Mouse (Mus musculus): ENCODE measurements at regions not wholly inside any gene's neighbourhood (a gene's known extent, or its start where the extent isn't known, plus 50 kb on each side); places are given as distances from the start of the nearest gene placed in this dataset.

- Histone ChIP-seq H3K36me3 (ENCODE audit: control insufficient read depth, insufficient read depth, low read length) (no peaks in the 10 kb centered on the region), H3K9ac (ENCODE audit: low read length) (no peak overlapping the region), H3K4me1 (ENCODE audit: control insufficient read depth, insufficient read depth, low read length) (no peaks in the 10 kb centered on the region), H3K27me3 (ENCODE audit: control insufficient read depth, insufficient read depth, low read length) (no peaks in the 10 kb centered on the region), H3K27ac (replicated peaks; ENCODE audit: low read depth, low read length) (no peak overlapping the region), H3K4me3 (ENCODE audit: low read depth, low read length) (no peak overlapping the region), H3K4me2 (ENCODE audit: low read depth, severe bottlenecking) (no peak overlapping the region), H3K9me3 (ENCODE audit: control insufficient read depth, low read length) (no peaks in the 10 kb centered on the region)
- WGBS, result 86% methylated on average over 5 of the region's 5 CpGs
- DNase-seq (ENCODE audit: low spot score), result no peak
- no peak for ATAC-seq (ENCODE audit: insufficient number of reproducible peaks, low FRiP score, low TSS enrichment, low read depth)
Observed at GRCm38 (mm10) chr9:113511302-113511701, 196.8 kb downstream of the Pdcd6ip start.

DNA sequence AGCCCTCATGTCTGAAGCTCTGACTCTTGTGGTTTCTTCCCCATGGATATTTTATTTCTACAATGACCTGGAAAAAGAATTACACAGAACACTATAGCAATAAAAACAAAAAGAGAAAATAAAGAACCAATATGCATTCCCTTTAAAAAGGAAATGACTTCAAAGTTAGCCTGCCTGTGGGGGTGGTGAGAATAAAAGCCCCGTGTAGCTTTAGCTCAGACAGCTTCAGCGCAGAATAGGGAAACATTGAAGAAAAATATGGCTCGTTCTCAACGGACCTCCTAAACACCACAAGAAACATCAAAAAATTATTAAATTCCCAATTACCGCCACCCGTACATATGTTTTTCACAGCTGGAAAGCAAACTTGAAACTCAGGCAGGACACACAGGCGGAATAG, 198.7 kb downstream of the Pdcd6ip start:
- Histone ChIP-seq H3K4me1 (ENCODE audit: control insufficient read depth, insufficient read depth, low read length) (no peaks in the 10 kb centered on the region), H3K4me3 (ENCODE audit: low read depth, low read length) (no peak overlapping the region), H3K4me2 (ENCODE audit: low read depth, severe bottlenecking) (no peak overlapping the region), H3K9ac (ENCODE audit: low read length) (no peak overlapping the region), H3K36me3 (ENCODE audit: control insufficient read depth, insufficient read depth, low read length) (no peaks in the 10 kb centered on the region), H3K9me3 (ENCODE audit: control insufficient read depth, low read length) (no peaks in the 10 kb centered on the region), H3K27me3 (ENCODE audit: control insufficient read depth, insufficient read depth, low read length) (no peaks in the 10 kb centered on the region), H3K27ac (replicated peaks; ENCODE audit: low read depth, low read length) (no peak overlapping the region)
- no peak for DNase-seq (ENCODE audit: low spot score)
- WGBS, result 92% methylated on average over 7 of the region's 7 CpGs
- no peak for ATAC-seq (ENCODE audit: insufficient number of reproducible peaks, low FRiP score, low TSS enrichment, low read depth)

DNA sequence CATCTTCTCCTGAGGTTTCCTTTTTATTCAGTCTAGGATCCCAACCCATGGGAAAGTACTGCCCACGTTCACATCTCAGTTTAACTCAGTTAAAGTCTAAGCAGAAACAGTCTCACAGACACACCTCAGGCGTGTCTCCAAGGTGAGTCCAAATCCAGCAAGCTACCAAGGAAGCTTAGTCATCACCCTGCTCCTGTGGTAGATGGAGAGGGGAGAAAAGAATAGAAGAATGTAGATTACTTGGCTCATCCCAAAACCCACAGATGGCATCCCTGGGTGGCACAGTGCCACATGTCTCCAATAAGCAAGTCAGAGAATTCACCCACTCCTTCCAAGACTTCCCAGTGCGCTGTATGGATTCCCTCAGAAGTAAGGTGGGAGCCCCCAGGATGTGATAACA, 199.2 kb downstream of the Pdcd6ip start:
- Histone ChIP-seq H3K9ac (ENCODE audit: low read length) (no peak overlapping the region), H3K9me3 (ENCODE audit: control insufficient read depth, low read length) (no peaks in the 10 kb centered on the region), H3K27ac (replicated peaks; ENCODE audit: low read depth, low read length) (no peak overlapping the region), H3K4me2 (ENCODE audit: low read depth, severe bottlenecking) (no peak overlapping the region), H3K4me1 (ENCODE audit: control insufficient read depth, insufficient read depth, low read length) (no peaks in the 10 kb centered on the region), H3K4me3 (ENCODE audit: low read depth, low read length) (no peak overlapping the region), H3K36me3 (ENCODE audit: control insufficient read depth, insufficient read depth, low read length) (no peaks in the 10 kb centered on the region), H3K27me3 (ENCODE audit: control insufficient read depth, insufficient read depth, low read length) (no peaks in the 10 kb centered on the region)
- ATAC-seq (ENCODE audit: insufficient number of reproducible peaks, low FRiP score, low TSS enrichment, low read depth) (no peak), DNase-seq (ENCODE audit: low spot score) (no peak)
- 87% methylated on average over 3 of the region's 3 CpGs for WGBS

GRCm38 (mm10) chr9:113507561-113508460, 200.2 kb downstream of the Pdcd6ip start:
- Histone ChIP-seq H3K4me3 (ENCODE audit: low read depth, low read length) (no peak overlapping the region), H3K36me3 (ENCODE audit: control insufficient read depth, insufficient read depth, low read length) (no peaks in the 10 kb centered on the region), H3K4me1 (ENCODE audit: control insufficient read depth, insufficient read depth, low read length) (no peaks in the 10 kb centered on the region), H3K9me3 (ENCODE audit: control insufficient read depth, low read length) (no peaks in the 10 kb centered on the region), H3K27me3 (ENCODE audit: control insufficient read depth, insufficient read depth, low read length) (no peaks in the 10 kb centered on the region), H3K4me2 (ENCODE audit: low read depth, severe bottlenecking) (no peak overlapping the region), H3K27ac (replicated peaks; ENCODE audit: low read depth, low read length) (no peak overlapping the region), H3K9ac (ENCODE audit: low read length) (no peak overlapping the region)
- ATAC-seq (ENCODE audit: insufficient number of reproducible peaks, low FRiP score, low TSS enrichment, low read depth) (no peak), DNase-seq (ENCODE audit: low spot score) (no peak)
- 86% methylated on average over 20 of the region's 20 CpGs for WGBS

GRCm38 (mm10) chr9:113499246-113499645, 208.8 kb downstream of the Pdcd6ip start:
- no peak for ATAC-seq (ENCODE audit: insufficient number of reproducible peaks, low FRiP score, low TSS enrichment, low read depth)
- 78% methylated on average over 5 of the region's 5 CpGs for WGBS

DNA sequence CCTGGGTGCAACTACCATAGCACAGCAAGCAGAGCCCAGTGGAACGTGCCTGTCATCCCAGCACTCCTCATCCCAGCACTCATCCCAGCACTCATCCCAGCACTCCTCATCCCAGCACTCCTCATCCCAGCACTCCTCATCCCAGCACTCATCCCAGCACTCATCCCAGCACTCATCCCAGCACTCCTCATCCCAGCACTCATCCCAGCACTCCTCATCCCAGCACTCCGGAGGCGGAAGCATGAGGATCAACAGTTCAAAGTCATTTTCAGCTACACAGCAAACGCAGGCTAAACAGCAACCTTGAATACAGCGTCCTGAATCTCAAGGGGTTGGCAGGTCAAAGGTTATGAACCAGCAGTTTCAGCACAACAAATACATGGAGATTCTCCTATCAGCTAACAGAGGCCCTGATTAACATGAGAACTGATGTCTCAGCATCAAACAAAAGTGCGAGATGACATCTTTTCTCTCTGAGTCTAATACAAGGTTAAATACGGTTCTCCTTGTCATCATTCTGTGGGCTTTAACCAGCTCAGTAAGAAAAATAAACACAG, 211.8 kb downstream of the Pdcd6ip start:
- Histone ChIP-seq H3K9me3 (ENCODE audit: control insufficient read depth, low read length) (no peaks in the 10 kb centered on the region), H3K27me3 (ENCODE audit: control insufficient read depth, insufficient read depth, low read length) (no peaks in the 10 kb centered on the region), H3K9ac (ENCODE audit: low read length) (no peak overlapping the region), H3K36me3 (ENCODE audit: control insufficient read depth, insufficient read depth, low read length) (no peaks in the 10 kb centered on the region), H3K4me3 (ENCODE audit: low read depth, low read length) (no peak overlapping the region), H3K27ac (replicated peaks; ENCODE audit: low read depth, low read length) (no peak overlapping the region), H3K4me2 (ENCODE audit: low read depth, severe bottlenecking) (no peak overlapping the region), H3K4me1 (ENCODE audit: control insufficient read depth, insufficient read depth, low read length) (no peaks in the 10 kb centered on the region)
- WGBS, result 69% methylated on average over 7 of the region's 7 CpGs
- DNase-seq (ENCODE audit: low spot score) (no peak), ATAC-seq (ENCODE audit: insufficient number of reproducible peaks, low FRiP score, low TSS enrichment, low read depth) (no peak)

More at GRCm38 (mm10) chr9:113499246-113499645, 208.8 kb downstream of the Pdcd6ip start:
- H3K4me1 ChIP-seq (ENCODE audit: control insufficient read depth, insufficient read depth, low read length), result no peaks in the 10 kb centered on the region
- H3K36me3 ChIP-seq (ENCODE audit: control insufficient read depth, insufficient read depth, low read length), result no peaks in the 10 kb centered on the region
- no peaks in the 10 kb centered on the region for H3K9me3 ChIP-seq (ENCODE audit: control insufficient read depth, low read length)
- no peaks in the 10 kb centered on the region for H3K27me3 ChIP-seq (ENCODE audit: control insufficient read depth, insufficient read depth, low read length)
- H3K27ac ChIP-seq (replicated peaks; ENCODE audit: low read depth, low read length), result no peak overlapping the region
- no peak for DNase-seq (ENCODE audit: low spot score)
- H3K9ac ChIP-seq (ENCODE audit: low read length), result no peak overlapping the region
- no peak overlapping the region for H3K4me3 ChIP-seq (ENCODE audit: low read depth, low read length)
- H3K4me2 ChIP-seq (ENCODE audit: low read depth, severe bottlenecking), result no peak overlapping the region

DNA sequence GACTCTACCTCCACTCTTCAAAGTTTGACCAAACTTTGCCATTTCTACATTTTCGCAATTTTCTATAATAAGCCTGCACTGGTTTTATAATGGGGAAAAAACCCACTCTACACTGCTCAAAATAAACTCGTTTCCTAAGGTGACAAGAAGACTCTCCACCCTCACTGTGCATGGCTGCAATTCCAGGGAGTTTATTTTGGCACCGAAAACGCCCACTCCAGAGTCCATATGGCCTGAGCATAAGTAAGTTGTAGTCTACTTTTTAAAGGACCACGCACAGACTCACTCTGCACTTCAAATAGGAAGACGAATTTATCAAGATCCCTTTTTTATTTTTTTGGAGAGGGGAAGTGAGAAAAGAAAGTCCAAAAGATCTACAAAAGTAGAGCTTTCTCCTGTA, 219.4 kb downstream of the Pdcd6ip start:
- H3K27ac ChIP-seq (replicated peaks; ENCODE audit: low read depth, low read length), result no peak overlapping the region
- WGBS, result 84% methylated on average over 6 of the region's 6 CpGs
- no peaks in the 10 kb centered on the region for H3K27me3 ChIP-seq (ENCODE audit: control insufficient read depth, insufficient read depth, low read length)
- no peak for ATAC-seq (ENCODE audit: insufficient number of reproducible peaks, low FRiP score, low TSS enrichment, low read depth)
- no peak overlapping the region for H3K4me3 ChIP-seq (ENCODE audit: low read depth, low read length)
- no peak for DNase-seq (ENCODE audit: low spot score)
- H3K9ac ChIP-seq (ENCODE audit: low read length), result no peak overlapping the region
- no peak overlapping the region for H3K4me2 ChIP-seq (ENCODE audit: low read depth, severe bottlenecking)
- H3K4me1 ChIP-seq (ENCODE audit: control insufficient read depth, insufficient read depth, low read length), result no peaks in the 10 kb centered on the region
- no peaks in the 10 kb centered on the region for H3K9me3 ChIP-seq (ENCODE audit: control insufficient read depth, low read length)
- no peaks in the 10 kb centered on the region for H3K36me3 ChIP-seq (ENCODE audit: control insufficient read depth, insufficient read depth, low read length)

DNA sequence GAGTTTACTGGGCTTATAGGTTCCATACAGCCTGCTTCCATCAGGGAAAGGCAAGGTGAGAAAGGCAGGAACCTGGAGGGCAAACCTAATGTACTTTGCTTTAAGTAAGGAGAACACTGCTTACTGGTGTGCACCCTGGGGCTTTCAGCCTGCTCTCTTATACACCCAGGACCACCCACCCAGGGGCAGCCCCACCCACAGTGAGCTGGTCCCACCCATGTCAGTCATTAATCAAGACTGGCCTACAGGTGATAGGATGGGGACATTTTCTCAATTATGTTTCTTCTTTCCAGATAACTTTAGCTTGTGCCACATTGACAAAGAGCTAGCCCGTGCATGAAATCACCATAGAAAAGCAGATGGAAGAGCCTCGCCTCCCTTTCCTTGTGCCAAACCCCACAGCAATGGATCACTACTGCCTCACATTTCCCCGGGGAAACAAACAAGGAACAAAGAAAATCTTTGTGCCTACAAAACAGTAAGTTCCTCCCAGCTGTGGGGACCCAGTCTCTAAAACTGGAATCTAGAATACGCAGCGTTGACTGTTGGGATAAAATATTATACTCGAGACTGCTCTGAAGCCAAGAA, 221.5 kb downstream of the Pdcd6ip start:
- no peak overlapping the region for H3K27ac ChIP-seq (replicated peaks; ENCODE audit: low read depth, low read length)
- no peak for DNase-seq (ENCODE audit: low spot score)
- H3K4me3 ChIP-seq (ENCODE audit: low read depth, low read length), result no peak overlapping the region
- H3K9ac ChIP-seq (ENCODE audit: low read length), result no peak overlapping the region
- ATAC-seq (ENCODE audit: insufficient number of reproducible peaks, low FRiP score, low TSS enrichment, low read depth), result no peak
- no peaks in the 10 kb centered on the region for H3K9me3 ChIP-seq (ENCODE audit: control insufficient read depth, low read length)
- H3K36me3 ChIP-seq (ENCODE audit: control insufficient read depth, insufficient read depth, low read length), result no peaks in the 10 kb centered on the region
- no peaks in the 10 kb centered on the region for H3K27me3 ChIP-seq (ENCODE audit: control insufficient read depth, insufficient read depth, low read length)
- H3K4me1 ChIP-seq (ENCODE audit: control insufficient read depth, insufficient read depth, low read length), result no peaks in the 10 kb centered on the region
- WGBS, result 91% methylated on average over 6 of the region's 6 CpGs
- no peak overlapping the region for H3K4me2 ChIP-seq (ENCODE audit: low read depth, severe bottlenecking)
